Mouse (Mus musculus): ENCODE measurements around the gene Chmp3. TPM values are rescaled to one million over a fixed set of nuclear protein-coding genes. Genes with fewer than 3 reads are reported as not detected.

Gene Chmp3
- total RNA-seq, 2 experiments from 2014 or later = 39.4 to 40.6 TPM

DNA sequence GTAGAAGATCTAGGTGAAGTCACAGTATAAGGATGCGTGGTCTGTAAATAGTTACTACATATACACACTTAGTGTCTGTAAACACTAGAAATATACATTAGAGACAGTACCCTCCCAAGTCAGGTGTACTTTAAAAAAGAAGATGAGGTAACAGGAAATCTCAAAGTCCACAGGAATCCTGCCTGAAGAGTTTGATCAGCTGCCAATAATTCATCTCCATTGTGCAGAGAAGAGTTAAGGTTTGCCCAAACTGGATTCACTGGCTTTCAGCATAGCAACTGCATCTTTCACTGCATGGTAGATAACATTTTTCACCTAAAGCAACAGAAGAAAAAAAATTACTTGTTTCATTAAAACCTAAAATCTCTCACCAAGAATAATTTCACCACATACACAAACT lies 45.8 kb downstream of the Chmp3 start:
- intact Hi-C loops (cut with DNase I; ENCODE audit: low total_unique reads) = no loop called here
- no peak for DNase-seq

DNA sequence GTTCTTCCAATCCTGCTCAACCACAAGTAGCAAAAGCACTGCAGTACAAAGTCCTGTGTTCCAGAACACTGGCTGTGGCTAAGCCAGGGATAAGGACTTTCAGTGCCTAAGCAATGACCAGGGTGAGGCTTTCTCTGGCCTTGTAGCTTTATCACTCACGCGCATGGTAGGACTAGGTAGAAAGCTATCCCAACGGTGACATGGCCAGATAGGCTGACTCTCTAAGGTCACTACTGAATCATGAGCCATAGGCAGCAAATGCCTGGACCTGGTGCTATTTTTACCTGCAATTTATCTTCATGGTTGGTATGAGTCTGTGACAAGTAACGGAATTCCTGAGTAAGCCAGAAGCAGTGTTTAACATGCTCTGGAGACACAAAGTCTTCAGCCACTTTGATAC lies 46.6 kb downstream of the Chmp3 start:
- no peak for DNase-seq
- intact Hi-C loops (cut with DNase I; ENCODE audit: low total_unique reads) = no loop called here

- intact Hi-C loops (cut with DNase I; ENCODE audit: low total_unique reads) = no loop called here
- DNase-seq = no peak
These were observed 64.2 kb downstream of the Chmp3 start for GRCm38 (mm10) chr6:71607756-71608155.

- no peak for DNase-seq
- intact Hi-C loops (cut with DNase I; ENCODE audit: low total_unique reads) = no loop called here
These were observed 65.4 kb downstream of the Chmp3 start for GRCm38 (mm10) chr6:71608994-71609393.

- intact Hi-C loops (cut with DNase I; ENCODE audit: low total_unique reads) = loop anchor here (10.0 kb wide), 1 partner anchor 195 kb away; no protein-coding TSS in a partner anchor
- DNase-seq = no peak
These were observed 66.4 kb downstream of the Chmp3 start for GRCm38 (mm10) chr6:71609968-71610367.

DNA sequence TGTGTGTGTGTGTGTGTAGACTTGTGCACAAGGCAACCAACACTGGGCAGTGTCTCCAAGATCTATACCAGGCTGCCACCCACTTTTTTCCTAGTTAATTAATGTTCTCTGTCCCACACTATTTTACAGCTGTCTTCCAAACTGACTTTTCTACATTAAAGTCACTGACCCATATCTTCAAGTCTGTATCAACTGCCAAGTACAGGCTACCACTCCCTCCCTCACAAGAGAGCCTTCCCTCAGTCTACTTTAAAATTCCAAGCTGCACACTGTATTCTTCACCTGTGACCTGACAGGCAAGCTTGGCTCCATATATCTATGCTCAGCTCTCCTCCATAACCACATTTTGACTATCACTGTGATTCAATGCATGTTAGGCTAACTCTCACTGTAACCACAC lies 69.6 kb downstream of the Chmp3 start:
- no peak for DNase-seq
- intact Hi-C loops (cut with DNase I; ENCODE audit: low total_unique reads) = loop anchor here (10.0 kb wide), 1 partner anchor 192 kb away; no protein-coding TSS in a partner anchor

- intact Hi-C loops (cut with DNase I; ENCODE audit: low total_unique reads) = loop anchor here (10.0 kb wide), 1 partner anchor 188 kb away; no protein-coding TSS in a partner anchor
- DNase-seq = no peak
These were observed 73.4 kb downstream of the Chmp3 start for GRCm38 (mm10) chr6:71616959-71617358.

- no peak for DNase-seq
- intact Hi-C loops (cut with DNase I; ENCODE audit: low total_unique reads) = no loop called here
These were observed 78.0 kb downstream of the Chmp3 start for GRCm38 (mm10) chr6:71621551-71621950.

- no peak for DNase-seq
- intact Hi-C loops (cut with DNase I; ENCODE audit: low total_unique reads) = no loop called here
These were observed 78.4 kb downstream of the Chmp3 start for GRCm38 (mm10) chr6:71621981-71622380.

- intact Hi-C loops (cut with DNase I; ENCODE audit: low total_unique reads) = no loop called here
- no peak for DNase-seq
These were observed 81.1 kb downstream of the Chmp3 start for GRCm38 (mm10) chr6:71624723-71625122.

- no peak for DNase-seq
- intact Hi-C loops (cut with DNase I; ENCODE audit: low total_unique reads) = no loop called here
These were observed 82.4 kb downstream of the Chmp3 start for GRCm38 (mm10) chr6:71625984-71626383.

- intact Hi-C loops (cut with DNase I; ENCODE audit: low total_unique reads) = no loop called here
These were observed 83.7 kb downstream of the Chmp3 start for GRCm38 (mm10) chr6:71627325-71627724.

GRCm38 (mm10) chr6:71631196-71631595 lies 87.6 kb downstream of the Chmp3 start:
- intact Hi-C loops (cut with DNase I; ENCODE audit: low total_unique reads) = no loop called here

More at GRCm38 (mm10) chr6:71627325-71627724, 83.7 kb downstream of the Chmp3 start:
- no peak for DNase-seq

GRCm38 (mm10) chr6:71631706-71632461 lies 88.3 kb downstream of the Chmp3 start:
- DNase-seq = peak; percentile 67
- intact Hi-C loops (cut with DNase I; ENCODE audit: low total_unique reads) = no loop called here

More at GRCm38 (mm10) chr6:71631196-71631595, 87.6 kb downstream of the Chmp3 start:
- DNase-seq = no peak

Other genes with a start within 250 kb of the Chmp3 start
- gene Smyd1, start 221.6 kb upstream of the Chmp3 start, total RNA-seq (2021) = 100 to 1,000 TPM; 228 to 241 TPM
- gene Cd8b1, start 221.0 kb upstream of the Chmp3 start, total RNA-seq (2021) = not detected
- under 1 TPM in 1 of 2 experiments, not detected in 1; 0.10 TPM for gene Cd8a, start 170.4 kb upstream of the Chmp3 start, total RNA-seq (2021)
- gene Rmnd5a, start 103.2 kb upstream of the Chmp3 start, total RNA-seq (2021) = 10 to 100 TPM; 58.8 to 64.5 TPM
- gene Rnf103, start 49.9 kb upstream of the Chmp3 start, total RNA-seq (2021) = 10 to 100 TPM; 18.2 to 19.1 TPM
- gene Kdm3a, start 89.2 kb downstream of the Chmp3 start, total RNA-seq (2021) = 10 to 100 TPM; 10.1 to 17.0 TPM
- gene Reep1, start 163.8 kb downstream of the Chmp3 start, total RNA-seq (2021) = 10 to 100 TPM; 84.7 to 92.8 TPM